Mouse (Mus musculus) midbrain, embryonic 13.5 days (tissue): ENCODE results near the gene Tmed1. TPM values are rescaled to one million over a fixed set of nuclear protein-coding genes. Genes with fewer than 3 reads are reported as not detected.
"Not testable (repeated sequence)": the region's sequence is repeated elsewhere in the genome, so short reads cannot be mapped to it uniquely, and the experiment has no call there.

Experiments
- ATAC-seq: fragments of 200-750 bp; cut with Nextera tagmentation; 2 replicates; pipeline ENCODE4 v1.8.0; 2017; ENCODE audit warnings: mild to moderate bottlenecking, moderate TSS enrichment, moderate library complexity
- H3K27ac ChIP-seq: fragments of 300-500 bp; sonication (generic); 2 replicates; pipeline ENCODE4 v1.5.1; 2015; ENCODE audit warnings: inconsistent platforms, mild to moderate bottlenecking, moderate library complexity
- H3K27me3 ChIP-seq: fragments of 300-500 bp; sonication (generic); 2 replicates; pipeline ENCODE4 v1.6.1; 2015; ENCODE audit warnings: mild to moderate bottlenecking, inconsistent platforms
- H3K36me3 ChIP-seq: fragments of 300-500 bp; sonication (generic); 2 replicates; pipeline ENCODE4 v1.6.1; 2015; ENCODE audit warnings: mild to moderate bottlenecking, inconsistent platforms
- H3K4me1 ChIP-seq: fragments of 300-500 bp; sonication (generic); replicated peaks from 2 replicates; pipeline ENCODE4 v1.6.1; 2015; ENCODE audit warnings: inconsistent platforms
- H3K4me2 ChIP-seq: fragments of 300-500 bp; sonication (generic); replicated peaks from 2 replicates; pipeline ENCODE4 v1.6.1; 2015; ENCODE audit warnings: moderate library complexity, mild to moderate bottlenecking, inconsistent platforms
- H3K4me3 ChIP-seq: fragments of 300-500 bp; sonication (generic); replicated peaks from 2 replicates; pipeline ENCODE4 v1.5.1; 2015; ENCODE audit warnings: mild to moderate bottlenecking, inconsistent platforms
- H3K9ac ChIP-seq: fragments of 300-500 bp; sonication (generic); replicated peaks from 2 replicates; pipeline ENCODE4 v1.6.1; 2015; ENCODE audit warnings: mild to moderate bottlenecking, inconsistent platforms
- H3K9me3 ChIP-seq: fragments of 300-500 bp; sonication (generic); 2 replicates; pipeline ENCODE4 v1.6.1; 2016; ENCODE audit warnings: mild to moderate bottlenecking, inconsistent platforms
- WGBS: fragments of 180-500 bp; shearing (Covaris S2); methylation state at CpG from one replicate; pipeline ENCODE4 v1.1.7; 2015; 5-methylcytosine and 5-hydroxymethylcytosine counted together
- polyA plus RNA-seq: library from polyadenylated mRNA; unstranded; fragments of >200 nt; fragmentation: Nextera tagmentation; extraction: Ambion mirVana; gene quantifications from 2 replicates; pipeline ENCODE4 v1.2.1, GENCODE M21; 2015

Gene Tmed1
- polyA plus RNA-seq, 1 experiment from 2014 or later = 57.2 TPM

- Histone ChIP-seq H3K9me3 (no peaks in the 10 kb centered on the region), H3K4me2 (no peak overlapping the region), H3K27ac (no peak overlapping the region), H3K36me3 (peaks cover 54% of the 10 kb centered on the region), H3K4me1 (no peaks in the 10 kb centered on the region), H3K4me3 (no peak overlapping the region), H3K9ac (no peak overlapping the region), H3K27me3 (no peaks in the 10 kb centered on the region)
- ATAC-seq = no peak
- 96% methylated on average over 16 of the region's 16 CpGs for WGBS
Measured at GRCm38 (mm10) chr9:21497050-21497542, 13.0 kb downstream of the Tmed1 start.

- Histone ChIP-seq H3K36me3 (peaks cover 58% of the 10 kb centered on the region), H3K9ac (no peak overlapping the region), H3K27me3 (no peaks in the 10 kb centered on the region), H3K4me1 (no peaks in the 10 kb centered on the region), H3K27ac (no peak overlapping the region), H3K4me3 (no peak overlapping the region), H3K9me3 (no peaks in the 10 kb centered on the region), H3K4me2 (no peak overlapping the region)
- WGBS = 92% methylated on average over 19 of the region's 19 CpGs
- no peak for ATAC-seq
Measured at GRCm38 (mm10) chr9:21496308-21497049, 13.6 kb downstream of the Tmed1 start.

GRCm38 (mm10) chr9:21494726-21495125 lies 15.3 kb downstream of the Tmed1 start:
- H3K27me3 ChIP-seq = no peaks in the 10 kb centered on the region
- peaks cover 62% of the 10 kb centered on the region for H3K36me3 ChIP-seq
- ATAC-seq = no peak
- H3K4me1 ChIP-seq = no peaks in the 10 kb centered on the region
- no peak overlapping the region for H3K4me2 ChIP-seq
- no peak overlapping the region for H3K9ac ChIP-seq
- no peak overlapping the region for H3K27ac ChIP-seq
- no peaks in the 10 kb centered on the region for H3K9me3 ChIP-seq
- no peak overlapping the region for H3K4me3 ChIP-seq
- 91% methylated on average over 9 of the region's 9 CpGs for WGBS

GRCm38 (mm10) chr9:21493907-21494306 lies 16.1 kb downstream of the Tmed1 start:
- Histone ChIP-seq H3K9ac (no peak overlapping the region), H3K27ac (no peak overlapping the region), H3K4me3 (no peak overlapping the region), H3K27me3 (no peaks in the 10 kb centered on the region), H3K4me1 (no peaks in the 10 kb centered on the region), H3K36me3 (peaks cover 58% of the 10 kb centered on the region), H3K9me3 (no peaks in the 10 kb centered on the region), H3K4me2 (no peak overlapping the region)
- ATAC-seq = no peak
- WGBS = 56% methylated on average over 2 of the region's 2 CpGs

GRCm38 (mm10) chr9:21490696-21491095 lies 19.4 kb downstream of the Tmed1 start:
- Histone ChIP-seq H3K4me1 (no peaks in the 10 kb centered on the region), H3K27me3 (no peaks in the 10 kb centered on the region), H3K4me2 (no peak overlapping the region), H3K4me3 (no peak overlapping the region), H3K27ac (no peak overlapping the region), H3K9ac (no peak overlapping the region), H3K36me3 (peaks cover 50% of the 10 kb centered on the region), H3K9me3 (no peaks in the 10 kb centered on the region)
- ATAC-seq = no peak
- WGBS = 94% methylated on average over 9 of the region's 9 CpGs

- not testable (repeated sequence) for H3K4me1 ChIP-seq, H3K4me3 ChIP-seq, H3K27me3 ChIP-seq, H3K27ac ChIP-seq, H3K9me3 ChIP-seq, H3K4me2 ChIP-seq, H3K9ac ChIP-seq, ATAC-seq
- H3K36me3 ChIP-seq = peaks cover 57% of the 10 kb centered on the region
- WGBS = 90% methylated on average over 1 of the region's 2 CpGs
Measured at GRCm38 (mm10) chr9:21488246-21488645, 21.8 kb downstream of the Tmed1 start.

GRCm38 (mm10) chr9:21484065-21484464 lies 26.0 kb downstream of the Tmed1 start:
- H3K4me1 ChIP-seq = no peaks in the 10 kb centered on the region
- ATAC-seq = no peak
- no peaks in the 10 kb centered on the region for H3K27me3 ChIP-seq
- no peak overlapping the region for H3K9ac ChIP-seq
- H3K4me2 ChIP-seq = no peak overlapping the region
- no peaks in the 10 kb centered on the region for H3K9me3 ChIP-seq
- 93% methylated on average over 4 of the region's 4 CpGs for WGBS
- H3K4me3 ChIP-seq = no peak overlapping the region
- H3K27ac ChIP-seq = no peak overlapping the region
- H3K36me3 ChIP-seq = peaks cover 71% of the 10 kb centered on the region

- WGBS = over 99% methylated on average over 6 of the region's 6 CpGs
- no peak for ATAC-seq
- Histone ChIP-seq H3K9me3 (peaks cover 4% of the 10 kb centered on the region; the same call in 1 of the 2 replicates), H3K27ac (no peak overlapping the region), H3K4me2 (no peak overlapping the region), H3K4me3 (no peak overlapping the region), H3K36me3 (peaks cover 92% of the 10 kb centered on the region), H3K9ac (no peak overlapping the region), H3K27me3 (no peaks in the 10 kb centered on the region), H3K4me1 (no peaks in the 10 kb centered on the region)
Measured at GRCm38 (mm10) chr9:21477707-21478106, 32.3 kb downstream of the Tmed1 start.

- 90% methylated on average over 4 of the region's 4 CpGs for WGBS
- Histone ChIP-seq H3K27me3 (no peaks in the 10 kb centered on the region), H3K4me3 (no peak overlapping the region), H3K9ac (no peak overlapping the region), H3K4me1 (no peaks in the 10 kb centered on the region), H3K4me2 (no peak overlapping the region), H3K36me3 (peaks cover 94% of the 10 kb centered on the region), H3K27ac (no peak overlapping the region), H3K9me3 (peaks cover 3% of the 10 kb centered on the region; the same call in 1 of the 2 replicates)
- no peak for ATAC-seq
Measured at GRCm38 (mm10) chr9:21472913-21473312, 37.1 kb downstream of the Tmed1 start.

GRCm38 (mm10) chr9:21469032-21470024 lies 40.7 kb downstream of the Tmed1 start:
- H3K27ac ChIP-seq = no peak overlapping the region
- no peak overlapping the region for H3K4me3 ChIP-seq
- 86% methylated on average over 20 of the region's 20 CpGs for WGBS
- no peaks in the 10 kb centered on the region for H3K27me3 ChIP-seq
- peaks cover 81% of the 10 kb centered on the region for H3K36me3 ChIP-seq
- ATAC-seq = no peak
- no peaks in the 10 kb centered on the region for H3K9me3 ChIP-seq
- no peak overlapping the region for H3K4me2 ChIP-seq
- H3K4me1 ChIP-seq = no peaks in the 10 kb centered on the region
- no peak overlapping the region for H3K9ac ChIP-seq

- H3K4me1 ChIP-seq, H3K9me3 ChIP-seq, H3K9ac ChIP-seq, H3K4me2 ChIP-seq, H3K27me3 ChIP-seq, H3K27ac ChIP-seq, H3K4me3 ChIP-seq, ATAC-seq: not testable (repeated sequence)
- 90% methylated on average over 7 of the region's 7 CpGs for WGBS
- H3K36me3 ChIP-seq = peaks cover 51% of the 10 kb centered on the region
Measured at GRCm38 (mm10) chr9:21464565-21464928, 45.5 kb downstream of the Tmed1 start.
